Mouse (Mus musculus) forebrain, embryonic 11.5 days (tissue): ENCODE data around the gene Tmco5. TPM values are rescaled to one million over a fixed set of nuclear protein-coding genes. Genes with fewer than 3 reads are reported as not detected.

Experiments
- ATAC-seq: fragments of 200-750 bp; cut with Nextera tagmentation; replicated peaks from 2 replicates; pipeline ENCODE4 v1.8.0; 2017; ENCODE audit warnings: moderate TSS enrichment; ENCODE audit not compliant: low FRiP score
- DNase-seq: peaks from one replicate; pipeline ENCODE4 v3.0.0-alpha.2; 2017; ENCODE audit warnings: low spot score
- H3K27ac ChIP-seq: fragments of 300-500 bp; sonication (generic); 2 replicates; pipeline ENCODE4 v1.5.1; 2014; ENCODE audit warnings: low read depth, low read length
- H3K27me3 ChIP-seq: fragments of 300-500 bp; sonication (generic); 2 replicates; pipeline ENCODE4 v1.6.1; 2014; ENCODE audit warnings: mild to moderate bottlenecking, low read length, mixed read lengths; ENCODE audit not compliant: control insufficient read depth, insufficient read depth
- H3K36me3 ChIP-seq: fragments of 300-500 bp; sonication (generic); 2 replicates; pipeline ENCODE4 v1.6.1; 2014; ENCODE audit warnings: mild to moderate bottlenecking, low read length, moderate library complexity, mixed read lengths; ENCODE audit not compliant: control insufficient read depth, insufficient read depth
- H3K4me1 ChIP-seq: fragments of 300-500 bp; sonication (generic); replicated peaks from 2 replicates; pipeline ENCODE4 v1.6.1; 2014; ENCODE audit warnings: low read length, mixed read lengths; ENCODE audit not compliant: control insufficient read depth, insufficient read depth
- H3K4me2 ChIP-seq: fragments of 300-500 bp; sonication (generic); 2 replicates; pipeline ENCODE4 v1.6.1; 2014; ENCODE audit warnings: low read depth, mild to moderate bottlenecking, low read length, moderate library complexity, mixed read lengths; ENCODE audit not compliant: severe bottlenecking
- H3K4me3 ChIP-seq: fragments of 300-500 bp; sonication (generic); 2 replicates; pipeline ENCODE4 v1.5.1; 2014; ENCODE audit warnings: low read depth, low read length
- H3K9ac ChIP-seq: fragments of 300-500 bp; sonication (generic); 2 replicates; pipeline ENCODE4 v1.6.1; 2014; ENCODE audit warnings: low read length
- H3K9me3 ChIP-seq: fragments of 300-500 bp; sonication (generic); 2 replicates; pipeline ENCODE4 v1.6.1; 2016; ENCODE audit warnings: low read length, mixed read lengths; ENCODE audit not compliant: control insufficient read depth
- WGBS: fragments of 180-500 bp; shearing (Covaris S2); extraction: QIAGEN DNeasy Blood & Tissue Kit; methylation state at CpG from one replicate; pipeline ENCODE4 v1.1.7; 2014; 5-methylcytosine and 5-hydroxymethylcytosine counted together
- polyA plus RNA-seq: library from polyadenylated mRNA; unstranded; fragments of >200 nt; fragmentation: Nextera tagmentation; extraction: Ambion mirVana; gene quantifications from 2 replicates; pipeline ENCODE4 v1.2.1, GENCODE M21; 2014

The Tmco5 gene
- polyA plus RNA-seq, 1 experiment from 2014 or later, result not detected

- H3K4me1 ChIP-seq, result 0 out of 2 replicates have a peak, but pooled peaks cover 3% of the 10 kb centered on the region
- H3K27ac ChIP-seq, result no peak overlapping the region
- ATAC-seq, result 0 out of 2 replicates have a peak, but pooled peaks have one; percentile 27
- H3K9ac ChIP-seq, result no peak overlapping the region
- H3K9me3 ChIP-seq, result no peaks in the 10 kb centered on the region
- WGBS, result 33% methylated on average over 9 of the region's 9 CpGs
- no peaks in the 10 kb centered on the region for H3K27me3 ChIP-seq
- H3K4me2 ChIP-seq, result no peak overlapping the region
- no peak for DNase-seq
- no peak overlapping the region for H3K4me3 ChIP-seq
- no peaks in the 10 kb centered on the region for H3K36me3 ChIP-seq
Measured at GRCm38 (mm10) chr2:116876955-116877615, 1.4 kb upstream of the Tmco5 start.

GRCm38 (mm10) chr2:116879730-116880129, 1.2 kb downstream of the Tmco5 start:
- H3K9ac ChIP-seq, result no peak overlapping the region
- 0 out of 2 replicates have a peak, but pooled peaks cover 3% of the 10 kb centered on the region for H3K4me1 ChIP-seq
- no peak overlapping the region for H3K4me3 ChIP-seq
- no peaks in the 10 kb centered on the region for H3K27me3 ChIP-seq
- no peaks in the 10 kb centered on the region for H3K36me3 ChIP-seq
- no peak for ATAC-seq
- no peak overlapping the region for H3K27ac ChIP-seq
- H3K4me2 ChIP-seq, result no peak overlapping the region
- 91% methylated on average over 3 of the region's 3 CpGs for WGBS
- H3K9me3 ChIP-seq, result no peaks in the 10 kb centered on the region
- DNase-seq, result no peak

- Histone ChIP-seq H3K4me1 (no peaks in the 10 kb centered on the region), H3K9me3 (no peaks in the 10 kb centered on the region), H3K4me2 (peak overlapping the region; percentile 56; the same call in 1 of the 2 replicates), H3K36me3 (no peaks in the 10 kb centered on the region), H3K27ac (no peak overlapping the region), H3K27me3 (no peaks in the 10 kb centered on the region), H3K4me3 (no peak overlapping the region), H3K9ac (no peak overlapping the region)
- ATAC-seq (peak; percentile 13; the same call in 1 of the 2 replicates), DNase-seq (no peak)
- 40% methylated on average over 14 of the region's 14 CpGs for WGBS
Measured at GRCm38 (mm10) chr2:116893316-116893987, 15.0 kb downstream of the Tmco5 start.

GRCm38 (mm10) chr2:116893988-116894363, 15.5 kb downstream of the Tmco5 start:
- no peaks in the 10 kb centered on the region for H3K9me3 ChIP-seq
- H3K36me3 ChIP-seq, result no peaks in the 10 kb centered on the region
- peak overlapping the region; percentile 44; the same call in 1 of the 2 replicates for H3K9ac ChIP-seq
- H3K27me3 ChIP-seq, result no peaks in the 10 kb centered on the region
- WGBS, result 2% methylated on average over 9 of the region's 9 CpGs
- H3K4me1 ChIP-seq, result no peaks in the 10 kb centered on the region
- ATAC-seq (peak; percentile 86), DNase-seq (peak; percentile 79)
- H3K27ac ChIP-seq, result no peak overlapping the region
- peak overlapping the region; percentile 56 for H3K4me2 ChIP-seq
- peak overlapping the region; percentile 16 for H3K4me3 ChIP-seq

- Histone ChIP-seq H3K4me3 (peak overlapping the region; percentile 15; the same call in 1 of the 2 replicates), H3K27me3 (no peaks in the 10 kb centered on the region), H3K4me2 (peak overlapping the region; percentile 45), H3K27ac (no peak overlapping the region), H3K9me3 (no peaks in the 10 kb centered on the region), H3K4me1 (no peaks in the 10 kb centered on the region), H3K36me3 (no peaks in the 10 kb centered on the region), H3K9ac (peak overlapping the region; percentile 47; the same call in 1 of the 2 replicates)
- ATAC-seq (peak; percentile 63), DNase-seq (peak; percentile 91)
- WGBS, result 16% methylated on average over 19 of the region's 19 CpGs
Measured at GRCm38 (mm10) chr2:116899615-116900272, 21.3 kb downstream of the Tmco5 start.

- H3K27ac ChIP-seq, result no peak overlapping the region
- WGBS, result 38% methylated on average over 10 of the region's 10 CpGs
- ATAC-seq, result peak; percentile 65
Measured at GRCm38 (mm10) chr2:116900273-116900843, 21.9 kb downstream of the Tmco5 start.

GRCm38 (mm10) chr2:116908268-116908667, 29.8 kb downstream of the Tmco5 start:
- no peaks in the 10 kb centered on the region for H3K9me3 ChIP-seq
- DNase-seq, result no peak
- H3K4me2 ChIP-seq, result no peak overlapping the region
- H3K27me3 ChIP-seq, result no peaks in the 10 kb centered on the region
- no peaks in the 10 kb centered on the region for H3K36me3 ChIP-seq
- 87% methylated on average over 8 of the region's 8 CpGs for WGBS
- no peak overlapping the region for H3K27ac ChIP-seq
- no peak overlapping the region for H3K4me3 ChIP-seq
- no peak overlapping the region for H3K9ac ChIP-seq
- no peak for ATAC-seq
- H3K4me1 ChIP-seq, result no peaks in the 10 kb centered on the region

More at GRCm38 (mm10) chr2:116900273-116900843, 21.9 kb downstream of the Tmco5 start:
- H3K27me3 ChIP-seq, result no peaks in the 10 kb centered on the region
- no peaks in the 10 kb centered on the region for H3K36me3 ChIP-seq
- H3K4me2 ChIP-seq, result peak overlapping the region; percentile 45
- DNase-seq, result no peak
- H3K4me3 ChIP-seq, result peak overlapping the region; percentile 15; the same call in 1 of the 2 replicates
- no peaks in the 10 kb centered on the region for H3K9me3 ChIP-seq
- H3K4me1 ChIP-seq, result no peaks in the 10 kb centered on the region
- H3K9ac ChIP-seq, result peak overlapping the region; percentile 47; the same call in 1 of the 2 replicates

- Histone ChIP-seq H3K36me3 (no peaks in the 10 kb centered on the region), H3K27me3 (no peaks in the 10 kb centered on the region), H3K4me2 (no peak overlapping the region), H3K9me3 (no peaks in the 10 kb centered on the region), H3K9ac (no peak overlapping the region), H3K4me3 (no peak overlapping the region), H3K4me1 (no peaks in the 10 kb centered on the region), H3K27ac (no peak overlapping the region)
- ATAC-seq (no peak), DNase-seq (no peak)
- WGBS, result 79% methylated on average over 7 of the region's 7 CpGs
Measured at GRCm38 (mm10) chr2:116912334-116913070, 34.0 kb downstream of the Tmco5 start.
